Mouse (Mus musculus): ENCODE data around the gene Olfr1412. TPM values are rescaled to one million over a fixed set of nuclear protein-coding genes. Genes with fewer than 3 reads are reported as not detected.

Gene Olfr1412
- polyA plus RNA-seq (2012; ENCODE audit: insufficient read depth, insufficient read length, missing spikeins), result not detected in 2 replicates

GRCm38 (mm10) chr1:92585479-92585878, at the start of gene Olfr1412:
Gene Olfr1412 (plus strand): TSS chr1:92585779.
- Histone ChIP-seq H3K4me1 (ENCODE audit: control insufficient read depth, insufficient read depth, insufficient read length, low read length) (no peaks in the 10 kb centered on the region), H3K27ac (replicated peaks; ENCODE audit: low read depth, low read length) (no peak within 1 kb of the TSS), H3K4me3 (ENCODE audit: insufficient read depth, low read depth, low read length) (no peak within 1 kb of the TSS)

DNA sequence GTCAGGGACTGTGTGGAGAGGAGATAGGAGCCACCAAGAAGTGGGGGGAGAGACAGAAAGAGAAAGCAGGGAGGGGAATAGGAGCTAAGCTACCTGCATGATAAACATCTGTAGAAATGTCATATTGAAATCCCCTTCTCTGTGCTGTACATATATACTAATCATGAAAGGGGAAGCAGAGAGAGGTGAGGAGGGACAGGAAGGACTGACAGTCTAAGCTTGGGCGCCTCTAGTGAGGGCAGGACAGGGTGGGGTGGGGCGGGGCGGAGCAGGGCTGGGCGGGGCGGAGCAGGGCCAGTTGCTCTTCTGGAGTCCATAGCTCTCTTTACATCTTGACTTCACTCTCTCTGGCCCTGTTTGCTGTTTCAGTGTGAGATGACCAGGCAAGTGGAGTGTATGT, 48.6 kb upstream of the Olfr1412 start:
- H3K4me1 ChIP-seq (ENCODE audit: control insufficient read depth, insufficient read depth, insufficient read length, low read length), result no peaks in the 10 kb centered on the region
- H3K27ac ChIP-seq (replicated peaks; ENCODE audit: low read depth, low read length), result no peak overlapping the region
- no peak overlapping the region for H3K4me3 ChIP-seq (ENCODE audit: insufficient read depth, low read depth, low read length)

DNA sequence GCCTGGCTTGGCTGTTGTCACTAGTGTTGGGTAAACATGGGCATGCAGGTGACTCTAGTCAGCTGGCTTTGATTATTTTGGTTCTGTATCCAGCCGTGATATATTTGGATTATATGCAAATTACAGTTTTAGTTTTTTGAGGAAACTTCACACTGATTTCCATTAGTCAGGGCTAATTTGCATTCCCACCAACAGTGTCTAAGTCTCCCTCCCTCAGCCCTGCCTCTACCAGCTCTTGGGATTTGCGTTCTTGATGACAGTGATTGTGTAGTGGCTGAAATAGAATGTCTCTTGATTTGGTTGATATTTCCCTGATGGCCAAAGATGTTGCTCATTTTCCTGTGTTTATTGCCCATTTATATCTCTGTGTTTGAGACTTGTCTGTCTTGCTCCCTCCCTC, 46.5 kb upstream of the Olfr1412 start:
- Histone ChIP-seq H3K4me3 (ENCODE audit: insufficient read depth, low read depth, low read length) (no peak overlapping the region), H3K27ac (replicated peaks; ENCODE audit: low read depth, low read length) (no peak overlapping the region), H3K4me1 (ENCODE audit: control insufficient read depth, insufficient read depth, insufficient read length, low read length) (no peaks in the 10 kb centered on the region)

- Histone ChIP-seq H3K27ac (replicated peaks; ENCODE audit: low read depth, low read length) (no peak overlapping the region), H3K4me1 (ENCODE audit: control insufficient read depth, insufficient read depth, insufficient read length, low read length) (no peaks in the 10 kb centered on the region), H3K4me3 (ENCODE audit: insufficient read depth, low read depth, low read length) (no peak overlapping the region)
Observed at GRCm38 (mm10) chr1:92545929-92546328, 39.6 kb upstream of the Olfr1412 start.

- no peaks in the 10 kb centered on the region for H3K4me1 ChIP-seq (ENCODE audit: control insufficient read depth, insufficient read depth, insufficient read length, low read length)
- no peak within 1 kb of the TSS for H3K4me3 ChIP-seq (ENCODE audit: insufficient read depth, low read depth, low read length)
Observed at GRCm38 (mm10) chr1:92571022-92571421, 14.6 kb upstream of the Olfr1412 start, which contains the start of gene Olfr1413. Gene Olfr1413 (plus strand): TSS chr1:92571322.

DNA sequence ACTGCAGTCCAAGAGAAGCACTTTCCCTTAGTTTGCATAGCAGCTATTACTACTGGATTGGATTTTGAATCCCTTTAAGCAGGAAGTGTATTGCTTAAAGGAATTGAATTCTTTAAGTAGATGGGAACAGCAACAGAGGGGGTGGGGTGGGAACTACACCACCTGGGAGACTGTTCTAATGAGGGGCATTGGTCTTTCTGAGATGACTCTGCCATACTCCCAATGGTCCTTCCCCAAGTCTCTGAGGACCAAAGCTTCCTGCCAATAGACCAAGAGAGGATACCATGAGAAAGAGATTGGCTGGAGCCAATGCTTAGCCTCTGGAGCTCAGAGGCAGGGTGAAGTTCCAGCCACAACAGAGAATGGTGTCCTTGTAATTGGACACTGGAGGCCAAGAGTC, 8.5 kb downstream of the Olfr1412 start, which contains the start of gene Olfr1411:
Gene Olfr1411 (plus strand): TSS at position 301 of the 400 bp plus-strand sequence.
- Histone ChIP-seq H3K4me1 (ENCODE audit: control insufficient read depth, insufficient read depth, insufficient read length, low read length) (no peaks in the 10 kb centered on the region), H3K27ac (replicated peaks; ENCODE audit: low read depth, low read length) (no peak within 1 kb of the TSS), H3K4me3 (ENCODE audit: insufficient read depth, low read depth, low read length) (no peak within 1 kb of the TSS)

More at GRCm38 (mm10) chr1:92571022-92571421, 14.6 kb upstream of the Olfr1412 start, which contains the start of gene Olfr1413:
- no peak within 1 kb of the TSS for H3K27ac ChIP-seq (replicated peaks; ENCODE audit: low read depth, low read length)

DNA sequence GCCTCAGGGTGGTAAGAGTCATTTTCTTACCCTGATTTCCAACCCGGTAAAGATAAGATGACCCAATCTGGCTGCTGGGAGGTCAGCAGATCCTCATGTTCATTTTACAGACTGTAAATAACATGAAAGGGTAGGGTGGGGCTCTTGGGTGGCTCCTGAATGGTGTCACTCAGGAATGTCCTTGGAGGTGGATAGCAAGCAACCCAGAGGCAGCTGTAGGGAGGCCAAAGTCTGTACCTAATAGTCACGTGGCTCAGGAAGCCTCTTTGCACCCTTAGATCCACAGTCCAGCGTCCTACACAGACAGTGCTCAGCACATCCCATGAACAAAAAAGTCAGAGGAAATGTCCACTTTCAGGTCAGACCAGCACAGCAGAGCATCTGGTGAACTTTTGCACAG, 10.4 kb downstream of the Olfr1412 start:
- Histone ChIP-seq H3K4me3 (ENCODE audit: insufficient read depth, low read depth, low read length) (no peak overlapping the region), H3K4me1 (ENCODE audit: control insufficient read depth, insufficient read depth, insufficient read length, low read length) (no peaks in the 10 kb centered on the region), H3K27ac (replicated peaks; ENCODE audit: low read depth, low read length) (no peak overlapping the region)

DNA sequence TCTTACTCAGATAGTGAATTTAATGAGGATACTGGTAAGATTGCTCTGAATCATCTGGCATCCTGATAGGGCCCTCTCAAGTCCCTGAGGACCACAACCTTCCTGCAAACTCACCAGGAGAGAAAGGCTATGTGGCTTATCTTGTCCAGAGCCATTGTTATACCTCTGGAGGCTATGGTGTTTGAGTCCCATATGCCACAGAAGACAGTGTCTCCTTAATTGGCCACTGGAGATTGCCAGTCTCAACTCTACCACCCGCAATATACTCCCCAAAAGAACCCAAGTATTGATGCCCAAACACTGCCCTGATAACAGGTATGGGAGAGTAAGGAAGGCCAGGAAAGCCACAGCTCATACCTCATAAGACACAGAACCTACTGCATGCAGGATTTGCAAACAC, 19.9 kb downstream of the Olfr1412 start, which contains the start of gene Olfr1410:
Gene Olfr1410 (plus strand): TSS at position 301 of the 400 bp plus-strand sequence.
- Histone ChIP-seq H3K4me1 (ENCODE audit: control insufficient read depth, insufficient read depth, insufficient read length, low read length) (no peaks in the 10 kb centered on the region), H3K27ac (replicated peaks; ENCODE audit: low read depth, low read length) (no peak within 1 kb of the TSS), H3K4me3 (ENCODE audit: insufficient read depth, low read depth, low read length) (no peak within 1 kb of the TSS)

DNA sequence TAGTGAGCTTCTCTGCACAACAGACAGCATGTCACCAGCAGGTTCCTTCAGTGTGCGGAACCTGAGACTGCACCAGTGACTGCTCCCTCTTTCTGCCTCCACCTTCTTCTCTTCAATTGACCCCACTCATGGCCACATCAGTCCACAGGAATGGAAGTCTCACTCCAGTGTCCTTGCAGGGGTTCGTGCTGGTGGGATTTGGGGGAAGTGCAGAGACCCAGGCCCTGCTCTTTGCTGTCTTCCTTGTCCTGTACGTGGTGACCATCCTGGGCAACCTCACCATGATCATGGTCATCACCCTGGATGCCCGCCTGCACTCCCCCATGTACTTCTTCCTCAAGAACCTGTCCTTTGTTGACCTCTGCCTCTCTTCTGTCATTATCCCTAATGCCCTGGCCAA, 22.1 kb downstream of the Olfr1412 start:
- H3K4me1 ChIP-seq (ENCODE audit: control insufficient read depth, insufficient read depth, insufficient read length, low read length), result no peaks in the 10 kb centered on the region

GRCm38 (mm10) chr1:92611008-92611407, 25.4 kb downstream of the Olfr1412 start:
- Histone ChIP-seq H3K27ac (replicated peaks; ENCODE audit: low read depth, low read length) (no peak overlapping the region), H3K4me1 (ENCODE audit: control insufficient read depth, insufficient read depth, insufficient read length, low read length) (no peaks in the 10 kb centered on the region), H3K4me3 (ENCODE audit: insufficient read depth, low read depth, low read length) (no peak overlapping the region)

More for the DNA sequence above, 22.1 kb downstream of the Olfr1412 start:
- no peak overlapping the region for H3K4me3 ChIP-seq (ENCODE audit: insufficient read depth, low read depth, low read length)
- no peak overlapping the region for H3K27ac ChIP-seq (replicated peaks; ENCODE audit: low read depth, low read length)

DNA sequence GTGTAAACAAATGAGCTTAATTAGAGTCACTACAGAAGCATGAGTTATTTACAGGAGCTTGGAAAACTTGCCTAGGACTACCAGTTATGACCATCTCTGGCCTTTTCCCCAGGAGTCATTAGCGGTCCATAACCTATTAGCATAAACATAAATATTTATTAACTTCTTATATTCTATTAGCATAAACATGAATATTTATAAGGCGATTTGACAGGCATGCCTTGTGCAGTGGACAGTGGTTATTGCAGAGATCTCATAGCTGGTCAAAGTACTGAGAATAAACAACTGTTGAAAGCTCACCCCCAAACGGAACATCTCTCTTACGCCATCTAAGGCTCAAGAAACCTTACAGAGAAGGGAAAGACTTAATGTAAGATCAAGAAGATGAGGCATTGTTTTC, 27.6 kb downstream of the Olfr1412 start:
- Histone ChIP-seq H3K4me3 (ENCODE audit: insufficient read depth, low read depth, low read length) (no peak overlapping the region), H3K27ac (replicated peaks; ENCODE audit: low read depth, low read length) (no peak overlapping the region), H3K4me1 (ENCODE audit: control insufficient read depth, insufficient read depth, insufficient read length, low read length) (no peaks in the 10 kb centered on the region)

DNA sequence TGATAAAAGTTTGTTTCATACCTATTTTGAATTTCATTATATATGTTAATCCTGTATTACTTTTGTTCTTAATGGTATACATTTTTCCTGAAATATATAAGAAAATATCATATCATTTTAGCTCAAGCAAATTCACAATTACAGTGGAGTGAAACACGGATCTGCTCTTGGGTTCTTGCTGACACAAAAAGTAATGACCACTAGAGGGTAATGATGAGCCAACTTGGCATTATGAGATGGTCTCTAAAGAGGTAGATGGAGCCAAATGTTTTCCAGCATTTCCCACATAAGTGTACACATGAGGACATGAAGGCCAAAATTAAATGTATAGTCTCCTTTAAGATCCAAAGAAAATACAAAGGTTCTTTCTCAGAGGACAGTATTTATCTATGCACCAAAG, 28.9 kb downstream of the Olfr1412 start:
- no peaks in the 10 kb centered on the region for H3K4me1 ChIP-seq (ENCODE audit: control insufficient read depth, insufficient read depth, insufficient read length, low read length)
- H3K27ac ChIP-seq (replicated peaks; ENCODE audit: low read depth, low read length), result no peak overlapping the region
- H3K4me3 ChIP-seq (ENCODE audit: insufficient read depth, low read depth, low read length), result no peak overlapping the region

DNA sequence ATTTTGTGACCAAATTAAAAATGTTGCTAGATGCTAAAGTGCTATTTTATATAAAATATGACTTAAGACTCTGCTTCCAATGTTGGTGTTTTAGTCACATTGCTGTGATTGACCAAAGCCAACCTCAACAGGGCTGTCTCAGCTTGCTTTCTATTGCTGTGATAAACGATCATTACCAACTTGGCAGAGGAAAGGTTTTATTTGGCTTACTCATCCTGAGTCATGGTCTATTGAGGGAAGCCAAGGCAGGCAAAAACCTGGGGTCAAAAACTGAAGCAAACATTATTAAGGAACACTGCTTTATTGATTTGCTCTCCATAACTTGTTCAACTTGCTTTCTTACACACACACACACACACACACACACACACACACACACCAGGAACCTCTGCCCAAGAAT, 30.5 kb downstream of the Olfr1412 start:
- H3K4me3 ChIP-seq (ENCODE audit: insufficient read depth, low read depth, low read length), result no peak overlapping the region
- H3K27ac ChIP-seq (replicated peaks; ENCODE audit: low read depth, low read length), result no peak overlapping the region
- no peaks in the 10 kb centered on the region for H3K4me1 ChIP-seq (ENCODE audit: control insufficient read depth, insufficient read depth, insufficient read length, low read length)

DNA sequence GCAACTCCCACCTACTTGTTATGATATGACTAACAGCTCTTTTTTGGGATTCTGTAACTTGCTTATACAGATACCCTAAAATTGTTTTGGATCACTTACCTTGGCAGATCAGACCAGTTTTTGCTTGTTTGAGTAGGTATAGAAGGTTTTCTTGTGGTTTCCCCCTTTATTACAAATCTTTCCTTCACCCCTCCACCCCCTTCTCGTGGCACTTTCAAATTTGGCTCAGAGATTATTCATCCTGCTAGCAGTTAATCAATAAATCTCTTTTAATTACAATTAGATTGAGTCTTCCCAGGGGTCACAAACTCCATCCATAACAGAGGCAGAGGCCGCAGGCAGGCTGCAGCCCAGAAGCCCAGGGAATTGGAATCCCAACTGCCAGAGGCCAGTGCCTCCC, 31.9 kb downstream of the Olfr1412 start, which contains the start of gene Olfr12:
Gene Olfr12 (plus strand): TSS at position 301 of the 400 bp plus-strand sequence.
- no peak within 1 kb of the TSS for H3K4me3 ChIP-seq (ENCODE audit: insufficient read depth, low read depth, low read length)
- H3K4me1 ChIP-seq (ENCODE audit: control insufficient read depth, insufficient read depth, insufficient read length, low read length), result no peaks in the 10 kb centered on the region

GRCm38 (mm10) chr1:92618360-92618759, 32.8 kb downstream of the Olfr1412 start:
- Histone ChIP-seq H3K27ac (replicated peaks; ENCODE audit: low read depth, low read length) (no peak overlapping the region), H3K4me3 (ENCODE audit: insufficient read depth, low read depth, low read length) (no peak overlapping the region), H3K4me1 (ENCODE audit: control insufficient read depth, insufficient read depth, insufficient read length, low read length) (no peaks in the 10 kb centered on the region)

More for the DNA sequence above, 31.9 kb downstream of the Olfr1412 start, which contains the start of gene Olfr12:
- no peak within 1 kb of the TSS for H3K27ac ChIP-seq (replicated peaks; ENCODE audit: low read depth, low read length)

DNA sequence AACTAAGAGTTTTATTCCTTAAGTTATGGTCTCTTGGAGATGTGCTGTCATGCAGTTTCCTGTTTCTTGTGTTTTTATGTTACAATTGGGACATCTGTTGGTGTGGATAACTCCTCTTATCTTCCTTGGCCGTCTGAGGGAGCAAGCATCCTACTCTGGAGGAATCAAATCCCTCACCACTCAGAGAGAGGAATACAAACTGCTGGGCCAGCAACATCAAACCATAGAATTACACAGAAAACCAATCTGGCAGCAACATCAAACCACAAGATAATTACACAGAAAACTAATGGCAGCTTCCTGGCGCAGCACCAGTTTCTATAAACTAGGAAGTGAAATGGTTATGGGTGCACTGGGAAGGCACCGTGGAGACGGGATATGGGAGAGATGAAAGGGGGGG, 42.6 kb downstream of the Olfr1412 start:
- Histone ChIP-seq H3K27ac (replicated peaks; ENCODE audit: low read depth, low read length) (no peak overlapping the region), H3K4me1 (ENCODE audit: control insufficient read depth, insufficient read depth, insufficient read length, low read length) (no peaks in the 10 kb centered on the region), H3K4me3 (ENCODE audit: insufficient read depth, low read depth, low read length) (no peak overlapping the region)

All from brown adipose tissue, adult 24 weeks (tissue).